Mouse (Mus musculus) adrenal gland, adult (tissue): ENCODE data around the gene Gmds.

ENCODE experiments used
- DNase-seq, 2 experiments: peaks; one replicate each; pipeline ENCODE4 v3.0.0; 2022 to 2023; ENCODE audit warnings: low spot score in 1 of 2; ENCODE audit not compliant: inconsistent age in 2 of 2

The Gmds gene

DNA sequence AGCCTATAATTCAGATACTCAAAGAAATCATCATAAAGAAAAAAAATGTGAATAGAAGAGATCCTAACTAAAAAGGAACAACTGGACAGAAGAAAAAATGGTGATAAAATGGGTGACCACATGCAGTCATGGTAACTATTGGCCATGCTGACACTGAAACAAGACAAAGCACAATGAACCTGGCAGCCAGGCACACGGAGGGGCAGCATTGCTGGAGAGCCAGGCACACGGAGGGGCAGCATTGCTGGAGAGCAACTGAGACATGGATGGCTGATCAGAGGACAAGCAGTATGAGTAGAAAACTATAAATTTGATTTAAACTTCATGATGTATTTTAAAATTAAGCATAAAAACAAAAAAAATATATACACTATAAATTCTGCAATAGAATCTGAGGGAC, 173.0 kb downstream of the Gmds start:
- no peak for DNase-seq

- DNase-seq = peak in 1 of 2 experiments; percentile 23
These were observed 177.0 kb downstream of the Gmds start for GRCm38 (mm10) chr13:32161567-32161966.

DNA sequence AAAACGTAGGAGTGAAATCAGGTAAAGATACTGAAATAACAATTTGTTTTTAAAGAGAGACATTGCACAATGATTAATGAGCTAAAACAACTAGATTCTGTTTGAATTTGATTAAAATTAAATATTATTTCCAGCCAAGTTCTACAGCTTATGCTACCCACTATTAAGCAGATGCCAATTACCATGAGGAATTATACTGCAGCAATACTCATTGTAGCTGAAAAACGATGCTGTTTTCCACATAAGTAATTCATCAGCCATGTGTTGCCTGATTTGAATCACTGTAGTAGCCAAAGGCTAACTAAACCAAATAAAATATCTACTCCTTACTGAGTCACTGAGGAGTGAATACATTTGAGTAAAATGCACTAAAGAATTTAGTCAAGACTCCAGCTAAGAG, 180.3 kb downstream of the Gmds start:
- DNase-seq = no peak

GRCm38 (mm10) chr13:32145916-32146315, 192.6 kb downstream of the Gmds start:
- no peak for DNase-seq

DNA sequence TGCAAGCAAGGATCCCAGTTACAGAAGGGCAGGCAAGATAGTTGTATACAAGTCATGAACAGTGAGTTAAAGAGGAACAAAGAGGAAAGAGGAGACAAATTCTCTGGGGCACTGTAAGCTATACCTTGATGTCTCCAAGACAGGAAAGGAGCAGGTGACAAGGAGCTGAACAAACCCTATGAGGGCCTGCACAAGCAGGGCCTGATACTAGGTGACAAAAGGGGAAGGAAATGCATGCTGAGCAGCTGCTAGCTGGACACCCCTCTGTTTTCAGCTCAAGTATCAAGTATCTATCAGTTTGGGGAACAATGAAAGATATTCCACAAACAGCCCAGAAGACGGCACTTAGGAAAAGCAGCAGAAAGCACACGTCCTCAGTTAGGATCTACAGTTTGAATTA, 193.4 kb downstream of the Gmds start:
- no peak for DNase-seq

GRCm38 (mm10) chr13:32143651-32144050, 194.9 kb downstream of the Gmds start:
- DNase-seq = no peak

- DNase-seq = no peak
These were observed 203.8 kb downstream of the Gmds start for GRCm38 (mm10) chr13:32134663-32135273.

GRCm38 (mm10) chr13:32129970-32130369, 208.6 kb downstream of the Gmds start:
- DNase-seq = no peak

GRCm38 (mm10) chr13:32118386-32118785, 220.2 kb downstream of the Gmds start:
- DNase-seq = no peak

DNA sequence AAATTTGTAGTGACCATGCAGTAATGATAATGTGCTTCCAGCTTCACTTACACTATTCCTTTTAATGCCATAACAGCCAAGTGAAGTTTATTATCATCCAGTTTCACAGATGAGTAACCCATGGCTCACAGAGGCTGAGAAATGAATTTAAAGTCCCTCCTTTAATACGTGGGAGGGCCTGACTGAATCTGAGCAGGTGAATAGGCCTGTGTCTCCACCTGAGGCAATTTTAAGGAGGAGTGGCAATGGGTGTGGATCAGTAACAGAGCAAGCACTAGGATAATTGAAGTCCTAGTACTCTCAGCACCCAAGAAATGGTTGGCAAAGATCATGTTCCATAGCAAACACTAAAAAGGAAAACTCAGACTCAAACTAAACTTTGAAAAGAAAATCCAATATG, 223.1 kb downstream of the Gmds start:
- DNase-seq = no peak

DNA sequence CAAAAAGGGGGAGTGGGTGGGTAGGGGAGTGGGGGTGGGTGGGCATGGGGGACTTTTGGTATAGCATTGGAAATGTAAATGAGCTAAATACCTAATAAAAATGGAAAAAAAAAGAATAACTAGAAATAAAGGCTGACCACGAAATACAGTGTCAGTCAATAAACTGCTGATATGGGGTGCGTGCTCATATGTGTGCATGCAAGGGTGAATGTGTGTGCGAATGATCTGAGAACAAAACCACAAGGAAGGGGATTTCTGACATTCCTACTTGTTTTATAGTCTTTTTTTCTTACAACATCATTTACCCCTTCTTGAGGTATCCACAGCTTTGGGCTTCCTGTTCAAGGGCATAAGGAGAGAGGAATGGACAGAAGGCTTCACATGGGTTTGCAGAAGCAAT, 224.7 kb downstream of the Gmds start:
- no peak for DNase-seq

DNA sequence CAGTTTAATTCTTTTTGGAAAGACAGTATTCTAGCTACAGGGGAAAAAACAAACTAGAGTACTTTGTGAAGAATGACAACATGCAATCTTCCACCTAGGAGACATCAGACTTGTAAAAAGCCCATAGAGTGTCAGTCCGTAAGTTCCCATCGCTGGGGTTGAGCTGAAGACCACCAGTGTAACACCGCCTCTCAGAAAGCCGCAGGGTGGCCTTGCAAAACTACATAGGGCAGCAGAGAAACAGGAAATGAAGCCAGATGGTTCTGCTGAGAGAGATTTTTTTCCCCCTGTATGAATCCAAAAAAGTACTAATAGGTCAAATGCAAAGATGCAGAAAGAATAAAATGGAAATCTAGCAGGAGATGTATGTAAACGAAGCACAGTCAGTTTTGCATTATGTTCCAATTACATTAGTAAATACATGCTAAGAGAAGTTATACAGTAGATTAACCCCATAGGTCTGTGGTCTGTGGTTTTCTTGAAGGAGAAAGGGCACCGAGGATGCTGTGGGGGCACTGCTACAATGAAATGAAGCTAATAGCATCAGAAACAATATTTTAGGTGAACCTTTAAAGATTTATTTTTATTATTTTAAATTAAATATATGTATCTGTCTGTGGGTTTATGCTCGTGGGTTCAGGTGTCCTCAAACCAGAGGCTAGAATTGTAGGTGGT, 250.1 kb downstream of the Gmds start:
- no peak for DNase-seq

GRCm38 (mm10) chr13:32080520-32081249, 257.9 kb downstream of the Gmds start:
- DNase-seq = peak; percentile 9 to 64

DNA sequence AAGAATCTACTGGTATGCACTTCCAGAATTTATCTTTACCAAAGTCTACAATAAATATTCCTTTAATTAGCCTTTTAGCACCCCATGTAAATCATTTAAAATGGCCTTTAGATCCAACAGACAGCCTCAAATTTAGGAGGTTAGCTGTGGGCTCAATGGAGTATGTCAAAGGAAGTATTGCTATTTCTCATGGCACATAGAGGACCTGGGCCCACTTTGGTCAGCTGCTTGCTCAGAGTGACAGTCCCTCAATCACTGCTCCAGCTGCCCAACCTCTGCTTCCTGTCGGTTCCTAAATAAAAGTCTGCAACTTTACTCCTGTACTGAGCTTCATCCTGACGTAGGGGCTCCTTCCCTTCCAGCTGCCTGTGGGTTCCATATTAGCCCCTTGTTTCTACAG, 264.9 kb downstream of the Gmds start:
- DNase-seq = no peak

- no peak for DNase-seq
These were observed 283.2 kb downstream of the Gmds start for GRCm38 (mm10) chr13:32055321-32055720.

GRCm38 (mm10) chr13:32053587-32053986, 285.0 kb downstream of the Gmds start:
- DNase-seq = no peak

GRCm38 (mm10) chr13:32047980-32048959, 290.3 kb downstream of the Gmds start:
- no peak for DNase-seq

GRCm38 (mm10) chr13:32046961-32047360, 291.6 kb downstream of the Gmds start:
- no peak for DNase-seq

DNA sequence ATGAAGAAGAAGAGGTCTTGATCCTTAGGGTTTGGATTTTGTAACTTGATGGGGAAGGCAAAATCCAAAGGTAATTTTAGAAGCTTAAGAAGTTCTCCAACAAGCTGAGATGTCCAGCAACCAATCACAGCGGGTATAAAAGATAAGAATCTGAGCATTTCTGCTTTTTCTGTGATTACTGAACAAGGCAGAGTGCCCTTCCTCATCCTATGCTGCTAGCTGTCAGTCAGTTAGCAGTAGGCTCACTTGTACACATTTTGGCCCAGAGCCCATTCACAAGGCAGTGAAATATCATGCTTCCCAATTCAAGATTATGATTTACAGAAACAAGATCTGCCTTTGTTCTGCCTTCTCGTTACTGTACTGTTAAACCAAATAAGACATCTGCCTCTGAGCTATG, 295.8 kb downstream of the Gmds start:
- DNase-seq = no peak

DNA sequence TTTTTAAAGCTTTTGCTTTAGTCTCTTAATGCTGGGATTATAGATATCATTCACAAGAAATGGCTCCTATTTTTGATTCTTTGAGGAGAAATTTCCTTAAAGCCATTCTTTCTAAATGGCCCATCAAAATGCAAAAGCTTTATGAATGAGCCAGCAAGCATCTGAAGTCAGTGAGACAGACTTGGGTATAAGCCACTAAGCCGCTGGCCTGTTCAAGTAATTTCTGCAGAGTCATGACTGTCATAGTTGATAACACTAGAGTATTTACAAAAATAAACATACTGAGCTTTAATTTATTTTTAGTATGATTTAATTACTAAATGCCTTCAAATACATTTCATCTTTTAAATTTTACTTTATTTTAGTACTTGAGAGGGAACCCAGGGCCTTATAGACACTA, 297.7 kb downstream of the Gmds start:
- no peak for DNase-seq

GRCm38 (mm10) chr13:32036902-32037301, 301.6 kb downstream of the Gmds start:
- DNase-seq = no peak
